Mouse (Mus musculus) MEL (cell line): ENCODE measurements around the gene Tekt2. TPM values are rescaled to one million over a fixed set of nuclear protein-coding genes. Genes with fewer than 3 reads are reported as not detected.
A peak's percentile ranks its signal among the peaks of the same experiment; 100 is the strongest.

ENCODE experiments used
- DNase-seq: peaks from one replicate; pipeline ENCODE4 v3.0.0; 2011; ENCODE audit warnings: low read depth, low spot score
- H3K27ac ChIP-seq: 2 replicates; pipeline ENCODE4 v1.5.1; 2012; ENCODE audit warnings: low read depth, mild to moderate bottlenecking, control low read depth, low read length, moderate library complexity; ENCODE audit not compliant: control insufficient read depth
- H3K27me3 ChIP-seq, 2 experiments: fragments of 150-350 bp in 1 of 2; sonication (generic) in 1 of 2; 2 replicates each; pipeline ENCODE4 v1.6.1; 2012; ENCODE audit warnings: low read length in 2 of 2, mild to moderate bottlenecking in 2 of 2, improper control_type of control experiment in 1 of 2, moderate library complexity in 1 of 2; ENCODE audit not compliant: insufficient read depth in 2 of 2, control insufficient read depth in 1 of 2
- H3K36me3 ChIP-seq, 2 experiments: 2 replicates each; pipeline ENCODE4 v1.6.1; 2012 to 2014; ENCODE audit warnings: low read length in 2 of 2, improper control_type of control experiment in 1 of 2, inconsistent platforms in 1 of 2, mild to moderate bottlenecking in 1 of 2; ENCODE audit not compliant: insufficient read depth in 2 of 2, control insufficient read depth in 1 of 2
- H3K4me1 ChIP-seq, 2 experiments: fragments of 150-350 bp in 1 of 2; sonication (generic) in 1 of 2; 2 replicates each; pipeline ENCODE4 v1.6.1; 2012; ENCODE audit warnings: low read length in 2 of 2, improper control_type of control experiment in 1 of 2, mild to moderate bottlenecking in 1 of 2; ENCODE audit not compliant: insufficient read depth in 2 of 2, control insufficient read depth in 1 of 2
- H3K4me3 ChIP-seq, 2 experiments: fragments of 150-350 bp in 1 of 2; sonication (generic) in 1 of 2; 2 replicates each; pipeline ENCODE4 v1.5.1; 2012; ENCODE audit warnings: low read depth in 2 of 2, low read length in 2 of 2, mild to moderate bottlenecking in 2 of 2, moderate library complexity in 2 of 2, control low read depth in 1 of 2, improper control_type of control experiment in 1 of 2; ENCODE audit not compliant: control insufficient read depth in 1 of 2, insufficient read depth in 1 of 2
- H3K79me2 ChIP-seq: 2 replicates; pipeline ENCODE4 v1.6.1; 2012; ENCODE audit warnings: mild to moderate bottlenecking, low read length, moderate library complexity; ENCODE audit not compliant: control insufficient read depth, poor library complexity, insufficient read depth
- H3K9ac ChIP-seq: 2 replicates; pipeline ENCODE4 v1.6.1; 2012; ENCODE audit warnings: low read depth, mild to moderate bottlenecking, control low read depth, low read length, moderate library complexity; ENCODE audit not compliant: control insufficient read depth, poor library complexity, severe bottlenecking
- H3K9me3 ChIP-seq: fragments of 150-350 bp; sonication (generic); replicated peaks from 2 replicates; pipeline ENCODE4 v1.6.1; 2012; ENCODE audit warnings: mild to moderate bottlenecking, low read length, improper control_type of control experiment, moderate library complexity; ENCODE audit not compliant: insufficient read depth
- CHD1 ChIP-seq: IDR thresholded peaks from 2 replicates; pipeline ENCODE4 v1.6.1; 2012; ENCODE audit warnings: low read depth, mild to moderate bottlenecking, inconsistent platforms, low read length, improper control_type of control experiment
- CTCF ChIP-seq, 3 experiments: IDR thresholded peaks in 2 of 3; conservative IDR thresholded peaks in 1 of 3; 2 replicates each; pipeline ENCODE4 v1.5.1; 2011 to 2012; ENCODE audit warnings: low read length in 3 of 3, low read depth in 2 of 3, mild to moderate bottlenecking in 2 of 3, improper control_type of control experiment in 1 of 3, inconsistent platforms in 1 of 3, mixed read lengths in 1 of 3, moderate library complexity in 1 of 3; ENCODE audit not compliant: control insufficient read depth in 1 of 3, insufficient read depth in 1 of 3, poor library complexity in 1 of 3, severe bottlenecking in 1 of 3
- EP300 ChIP-seq, 2 experiments: IDR thresholded peaks; 2 replicates each; pipeline ENCODE4 v1.6.1; 2011; ENCODE audit warnings: improper control_type of control experiment in 2 of 2, low read length in 2 of 2, low read depth in 1 of 2, mild to moderate bottlenecking in 1 of 2
- GABPA ChIP-seq: IDR thresholded peaks from 2 replicates; pipeline ENCODE4 v1.6.1; 2012; ENCODE audit warnings: low read depth, mild to moderate bottlenecking, inconsistent platforms, low read length, improper control_type of control experiment, moderate library complexity
- GATA1 ChIP-seq: IDR thresholded peaks from 2 replicates; pipeline ENCODE4 v1.6.1; 2011; ENCODE audit warnings: low read depth, low read length, improper control_type of control experiment
- KAT2A ChIP-seq: conservative IDR thresholded peaks from 2 replicates; pipeline ENCODE4 v1.6.1; 2012; ENCODE audit warnings: low read depth, low read length, improper control_type of control experiment, inconsistent platforms
- MAFK ChIP-seq: IDR thresholded peaks from 2 replicates; pipeline ENCODE4 v1.6.1; 2011; ENCODE audit warnings: low read depth, mild to moderate bottlenecking, low read length, improper control_type of control experiment, borderline replicate concordance
- MAX ChIP-seq: IDR thresholded peaks from 2 replicates; pipeline ENCODE4 v1.6.1; 2011; ENCODE audit warnings: low read length, improper control_type of control experiment
- MAZ ChIP-seq: IDR thresholded peaks from 2 replicates; pipeline ENCODE4 v1.6.1; 2012; ENCODE audit warnings: low read depth, mild to moderate bottlenecking, inconsistent platforms, low read length, improper control_type of control experiment
- MYC ChIP-seq: IDR thresholded peaks from 2 replicates; pipeline ENCODE4 v1.6.1; 2011; ENCODE audit warnings: low read depth, mild to moderate bottlenecking, low read length, improper control_type of control experiment, moderate library complexity
- NELFE ChIP-seq: IDR thresholded peaks from 2 replicates; pipeline ENCODE4 v1.6.1; 2011; ENCODE audit warnings: low read depth, low read length, improper control_type of control experiment
- POLR2A ChIP-seq, 2 experiments: IDR thresholded peaks; 2 replicates each; pipeline ENCODE4 v1.6.1; 2011 to 2012; ENCODE audit warnings: low read length in 2 of 2, mild to moderate bottlenecking in 2 of 2, control low read depth in 1 of 2, improper control_type of control experiment in 1 of 2, low read depth in 1 of 2, moderate library complexity in 1 of 2; ENCODE audit not compliant: control insufficient read depth in 1 of 2, insufficient read depth in 1 of 2, poor library complexity in 1 of 2
- POLR2AphosphoS2 ChIP-seq: IDR thresholded peaks from 2 replicates; pipeline ENCODE4 v1.6.1; 2011; ENCODE audit warnings: low read length, improper control_type of control experiment
- POLR2AphosphoS5 ChIP-seq: IDR thresholded peaks from 2 replicates; pipeline ENCODE4 v1.6.1; 2012; ENCODE audit warnings: low read depth, borderline replicate concordance, mild to moderate bottlenecking, inconsistent platforms, low read length, moderate library complexity, mixed read lengths
- RAD21 ChIP-seq: IDR thresholded peaks from 2 replicates; pipeline ENCODE4 v1.6.1; 2011; ENCODE audit warnings: mild to moderate bottlenecking, low read depth, low read length, improper control_type of control experiment
- SIN3A ChIP-seq: IDR thresholded peaks from 2 replicates; pipeline ENCODE4 v1.6.1; 2012; ENCODE audit warnings: low read length, improper control_type of control experiment, inconsistent platforms
- SMC3 ChIP-seq: IDR thresholded peaks from 2 replicates; pipeline ENCODE4 v1.6.1; 2011; ENCODE audit warnings: low read depth, low read length, improper control_type of control experiment
- TAL1 ChIP-seq: IDR thresholded peaks from 2 replicates; pipeline ENCODE4 v1.6.1; 2012; ENCODE audit warnings: mild to moderate bottlenecking, inconsistent platforms, low read length, moderate library complexity, mixed read lengths
- TBP ChIP-seq: IDR thresholded peaks from 2 replicates; pipeline ENCODE4 v1.8.0; 2011; ENCODE audit warnings: low read depth, low read length, improper control_type of control experiment
- UBTF ChIP-seq: IDR thresholded peaks from 2 replicates; pipeline ENCODE4 v1.6.1; 2012; ENCODE audit warnings: low read depth, mild to moderate bottlenecking, inconsistent platforms, low read length, improper control_type of control experiment, moderate library complexity, borderline replicate concordance; ENCODE audit not compliant: insufficient read depth
- USF1 ChIP-seq: IDR thresholded peaks from 2 replicates; pipeline ENCODE4 v1.6.1; 2014; ENCODE audit warnings: low read depth, mild to moderate bottlenecking, inconsistent platforms, low read length, improper control_type of control experiment, moderate library complexity
- ZC3H11A ChIP-seq: IDR thresholded peaks from 2 replicates; pipeline ENCODE4 v1.6.1; 2012; ENCODE audit warnings: low read depth, mild to moderate bottlenecking, inconsistent platforms, low read length, improper control_type of control experiment
- ZKSCAN1 ChIP-seq: IDR thresholded peaks from 2 replicates; pipeline ENCODE4 v1.6.1; 2012; ENCODE audit warnings: low read depth, mild to moderate bottlenecking, inconsistent platforms, low read length, improper control_type of control experiment, moderate library complexity
- ZMIZ1 ChIP-seq: IDR thresholded peaks from 2 replicates; pipeline ENCODE4 v1.6.1; 2012; ENCODE audit warnings: low read depth, mild to moderate bottlenecking, inconsistent platforms, low read length, improper control_type of control experiment, moderate library complexity
- ZNF384 ChIP-seq: IDR thresholded peaks from 2 replicates; pipeline ENCODE4 v1.6.1; 2012; ENCODE audit warnings: low read depth, mild to moderate bottlenecking, inconsistent platforms, low read length, improper control_type of control experiment
- polyA plus RNA-seq, 2 experiments: library from polyadenylated mRNA; stranded (reverse) in 1 of 2; unstranded in 1 of 2; fragments of >175 nt in 1 of 2; fragments of >200 nt in 1 of 2; gene quantifications; 2 replicates each; pipeline versions ENCODE4 v1.2.1 to v1.2.4; 2012; ENCODE audit warnings: low replicate concordance in 2 of 2, low read depth in 1 of 2; ENCODE audit not compliant: insufficient read length in 2 of 2, insufficient read depth in 1 of 2, missing spikeins in 1 of 2
- total RNA-seq: library from RNA; depleted of rRNA; stranded (reverse); fragments of 300-350 nt; gene quantifications from 2 replicates; pipeline ENCODE4 v1.2.3, GENCODE M21; 2012

Tekt2 gene
- total and polyA plus RNA-seq, 3 experiments, result 0.25 TPM; not detected in 2

GRCm38 (mm10) chr4:126277906-126278564 lies 47.5 kb downstream of the Tekt2 start:
- peak; percentile 62 for DNase-seq
- no peak overlapping the region for H3K9ac ChIP-seq

GRCm38 (mm10) chr4:126275681-126276131 lies 49.8 kb downstream of the Tekt2 start:
- TF ChIP-seq POLR2AphosphoS5 (no peak), POLR2A (IDR thresholded peaks at IDR 0.05; ENCODE audit: control insufficient read depth in 1 of 2, insufficient read depth in 1 of 2, low read depth in 1 of 2, low read length in 2 of 2, poor library complexity in 1 of 2) (no peak), CHD1 (no peak), SIN3A (no peak), ZMIZ1 (no peak), MAX (no peak), MAFK (no peak), USF1 (no peak), UBTF (no peak), CTCF (IDR thresholded peaks at IDR 0.05 in 2 of 3, conservative IDR thresholded peaks at IDR 0.05 in 1 of 3; ENCODE audit: control insufficient read depth in 1 of 3, insufficient read depth in 1 of 3, low read depth in 2 of 3, low read length in 3 of 3, poor library complexity in 1 of 3, severe bottlenecking in 1 of 3) (no peak), ZNF384 (no peak), GATA1 (no peak), MAZ (no peak), TBP (no peak), ZKSCAN1 (no peak), EP300 (IDR thresholded peaks at IDR 0.05; ENCODE audit: low read depth in 1 of 2, low read length in 2 of 2) (no peak), GABPA (no peak), TAL1 (no peak)

More at GRCm38 (mm10) chr4:126277906-126278564, 47.5 kb downstream of the Tekt2 start:
- no peaks in the 10 kb centered on the region; a peak in 1 of 4 replicates for H3K4me1 ChIP-seq
- H3K36me3 ChIP-seq, result no peaks in the 10 kb centered on the region
- H3K27me3 ChIP-seq, result no peaks in the 10 kb centered on the region
- TF ChIP-seq NELFE (no peak), RAD21 (peak; percentile 70), ZC3H11A (peak; percentile 58), ZKSCAN1 (no peak), MYC (0 out of 2 replicates have a peak, but pooled peaks have one; percentile 39), CTCF (IDR thresholded peaks at IDR 0.05 in 2 of 3, conservative IDR thresholded peaks at IDR 0.05 in 1 of 3; ENCODE audit: control insufficient read depth in 1 of 3, insufficient read depth in 1 of 3, low read depth in 2 of 3, low read length in 3 of 3, poor library complexity in 1 of 3, severe bottlenecking in 1 of 3) (peak; percentile 74 to 83 (median 77)), SMC3 (peak; percentile 80), GATA1 (no peak), KAT2A (no peak), SIN3A (0 out of 2 replicates have a peak, but pooled peaks have one; percentile 17), POLR2AphosphoS2 (no peak)
- H3K9me3 ChIP-seq, result no peaks in the 10 kb centered on the region
- H3K79me2 ChIP-seq, result no peaks in the 10 kb centered on the region
- no peak overlapping the region for H3K4me3 ChIP-seq
- H3K27ac ChIP-seq, result no peak overlapping the region

More at GRCm38 (mm10) chr4:126275681-126276131, 49.8 kb downstream of the Tekt2 start:
- no peak for DNase-seq
- H3K9me3 ChIP-seq, result no peaks in the 10 kb centered on the region
- H3K36me3 ChIP-seq, result no peaks in the 10 kb centered on the region
- no peaks in the 10 kb centered on the region for H3K79me2 ChIP-seq
- no peak overlapping the region for H3K27ac ChIP-seq
- H3K27me3 ChIP-seq, result no peaks in the 10 kb centered on the region
- H3K9ac ChIP-seq, result no peak overlapping the region
- H3K4me1 ChIP-seq, result no peaks in the 10 kb centered on the region
- H3K4me3 ChIP-seq, result no peak overlapping the region
